Mouse (Mus musculus) myocyte (in vitro differentiated cells): ENCODE measurements around the gene Stag1.

Experiments used
- MAX ChIP-seq: IDR thresholded peaks from one replicate; pipeline ENCODE4 v1.6.1; 2011; ENCODE audit warnings: low read depth, mild to moderate bottlenecking, control low read depth
- MYOD1 ChIP-seq, 3 experiments: IDR thresholded peaks; one replicate each; pipeline ENCODE4 v1.6.1; 2011; ENCODE audit warnings: control low read depth in 2 of 3, low read depth in 2 of 3, mild to moderate bottlenecking in 2 of 3, moderate library complexity in 1 of 3; ENCODE audit not compliant: insufficient read length in 2 of 3, control insufficient read depth in 1 of 3
- MYOG ChIP-seq, 3 experiments: IDR thresholded peaks; one replicate each; pipeline ENCODE4 v1.6.1; 2011; ENCODE audit warnings: control low read depth in 2 of 3, low read depth in 2 of 3, mild to moderate bottlenecking in 2 of 3; ENCODE audit not compliant: insufficient read length in 2 of 3, control insufficient read depth in 1 of 3, insufficient read depth in 1 of 3
- POLR2A ChIP-seq: IDR thresholded peaks from one replicate; pipeline ENCODE4 v1.6.1; 2011; ENCODE audit warnings: low read depth, mild to moderate bottlenecking, control low read depth, moderate library complexity; ENCODE audit not compliant: insufficient read length
- POLR2AphosphoS2 ChIP-seq: IDR thresholded peaks from one replicate; pipeline ENCODE4 v1.6.1; 2011; ENCODE audit warnings: low read depth, control low read depth; ENCODE audit not compliant: insufficient read length
- SRF ChIP-seq: IDR thresholded peaks from one replicate; pipeline ENCODE4 v1.6.1; 2011; ENCODE audit warnings: low read depth; ENCODE audit not compliant: control insufficient read depth, insufficient read length
- TCF12 ChIP-seq: IDR thresholded peaks from one replicate; pipeline ENCODE4 v1.6.1; 2011; ENCODE audit warnings: mild to moderate bottlenecking, control low read depth; ENCODE audit not compliant: poor library complexity, insufficient read depth, severe bottlenecking
- USF1 ChIP-seq: IDR thresholded peaks from one replicate; pipeline ENCODE4 v1.6.1; 2011; ENCODE audit warnings: low read depth, mild to moderate bottlenecking, control low read depth, moderate library complexity

DNA sequence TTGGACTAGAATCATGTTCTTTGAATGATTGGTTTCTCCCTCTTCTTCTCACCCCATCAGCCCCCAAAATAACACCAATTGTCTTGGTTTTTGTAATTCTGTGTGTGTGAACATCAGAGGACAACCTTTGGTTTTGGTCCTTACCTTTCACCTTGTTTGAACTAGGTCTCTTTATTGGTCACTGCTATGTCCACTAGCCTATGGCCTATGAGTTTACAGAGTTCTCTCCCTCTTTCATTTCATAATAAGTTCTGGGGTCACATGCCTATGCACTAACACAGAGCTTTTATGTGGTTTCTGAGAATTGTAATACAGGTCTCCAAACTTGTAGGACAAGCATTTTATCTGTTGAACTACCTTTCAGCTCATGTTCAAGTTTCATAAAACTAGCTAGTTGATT lies 272.0 kb downstream of the Stag1 start:
- TF ChIP-seq MYOD1 (IDR thresholded peaks at IDR 0.05; ENCODE audit: control insufficient read depth in 1 of 3, insufficient read length in 2 of 3, low read depth in 2 of 3) (no peak), POLR2A (no peak), USF1 (no peak), POLR2AphosphoS2 (no peak), SRF (no peak), MYOG (IDR thresholded peaks at IDR 0.05; ENCODE audit: control insufficient read depth in 1 of 3, insufficient read depth in 1 of 3, insufficient read length in 2 of 3, low read depth in 2 of 3) (no peak), MAX (no peak), TCF12 (no peak)
